8 mouse cellular contexts compared by ENCODE assay signal in genomic region chr7:3705911-3706310, GRCm38 (mm10). TPM values are rescaled to one million over a fixed set of nuclear protein-coding genes. Genes with fewer than 3 reads are reported as not detected.
DNase-seq lines count a peak whose midpoint lies in the region; ATAC-seq and TF ChIP-seq lines count a peak whose summit lies in the region.

No protein-coding gene starts in this region.

- peaks cover 2 to 34% of the 10 kb centered on the region in 2 experiments; a peak in 3 of 4 replicates for H3K4me1 ChIP-seq in CH12.LX (ENCODE audit: control insufficient read depth in 1 of 2, insufficient read depth in 2 of 2)
- H3K4me1 ChIP-seq in heart, embryonic 16.5 days (ENCODE audit: control insufficient read depth, insufficient read depth, low read length), result peaks cover 20% of the 10 kb centered on the region

- H3K9ac ChIP-seq in CH12.LX (ENCODE audit: insufficient read depth, low read depth), result peak overlapping the region; percentile 89
- H3K9ac ChIP-seq in heart, embryonic 16.5 days (ENCODE audit: low read length), result peak overlapping the region; percentile 89

- ATAC-seq in cerebellum, adult (ENCODE audit: insufficient number of reproducible peaks, low FRiP score, low TSS enrichment), result no peak
- ATAC-seq in heart, embryonic 16.5 days (replicated peaks; ENCODE audit: extremely low read depth, insufficient read depth, low FRiP score), result no peak

- peak overlapping the region; percentile 39 to 98 (median 86) for H3K4me3 ChIP-seq in CH12.LX (replicated peaks in 1 of 3; ENCODE audit: low read depth in 2 of 3, low read length in 2 of 3, poor library complexity in 1 of 3)
- peak overlapping the region; percentile 89 for H3K4me3 ChIP-seq in heart, embryonic 16.5 days (ENCODE audit: low read length)
- peak overlapping the region; percentile 87 for H3K4me3 ChIP-seq in macrophage (ENCODE audit: inconsistent target)

- no peak for TF ChIP-seq EP300 in CH12.LX (IDR thresholded peaks at IDR 0.05; ENCODE audit: low read length)

- no peaks in the 10 kb centered on the region for H3K27me3 ChIP-seq in CH12.LX (replicated peaks)
- H3K27me3 ChIP-seq in heart, embryonic 16.5 days (ENCODE audit: control insufficient read depth, insufficient read depth, low read length), result no peaks in the 10 kb centered on the region

- in situ Hi-C loops in CH12.LX (cut with MboI; ENCODE audit: low pct_ligation_motif_present, low pct_unique_long_range_greater_than_20kb, low sequenced_read_pairs), result no loop called here

- no peak for TF ChIP-seq RAD21 in CH12.LX (IDR thresholded peaks at IDR 0.05; ENCODE audit: low read depth, low read length)

- dilution Hi-C loops in CH12.LX (cut with MboI; ENCODE audit: extremely low pct_ligation_motif_present, extremely low pct_unique_long_range_greater_than_20kb, low sequenced_read_pairs), result no loop called here

- H3K4me2 ChIP-seq in CH12.LX (ENCODE audit: insufficient read depth, low read depth, poor library complexity, severe bottlenecking), result peak overlapping the region; percentile 69
- H3K4me2 ChIP-seq in heart, embryonic 16.5 days (ENCODE audit: low read depth, low read length), result peak overlapping the region; percentile 92

- peak overlapping the region; percentile 14 for H3K27ac ChIP-seq in CH12.LX (ENCODE audit: insufficient read depth, low read depth)
- H3K27ac ChIP-seq in heart, embryonic 16.5 days (ENCODE audit: low read length), result peak overlapping the region; percentile 1; the same call in 1 of the 2 replicates
- H3K27ac ChIP-seq in macrophage, result peak overlapping the region; percentile 90

- H3K79me2 ChIP-seq in CH12.LX (replicated peaks; ENCODE audit: control insufficient read depth, extremely low read depth, insufficient read depth, poor library complexity, severe bottlenecking), result peaks cover 30% of the 10 kb centered on the region
- peaks cover 24% of the 10 kb centered on the region for H3K79me2 ChIP-seq in macrophage (ENCODE audit: inconsistent target)

- WGBS in heart, embryonic 16.5 days, result 22% methylated on average over 6 of the region's 6 CpGs
- WGBS in macrophage (ENCODE audit: missing documents), result 26% methylated on average over 6 of the region's 6 CpGs

- no peak for TF ChIP-seq CTCF in CH12.LX (conservative IDR thresholded peaks at IDR 0.05 in 1 of 2, IDR thresholded peaks at IDR 0.05 in 1 of 2; ENCODE audit: low read depth in 2 of 2, low read length in 2 of 2)

- DNase-seq in cerebellum, adult 9-11 months, result peak; percentile 30
- peak; percentile 16 for DNase-seq in CH12.LX (ENCODE audit: extremely low read depth)
- DNase-seq in left cerebral cortex, postnatal 4 days, result no peak
- no peak for DNase-seq in right cerebral cortex, adult 2 months (ENCODE audit: low spot score in 2 of 2)
- DNase-seq in kidney, postnatal 4 days, result no peak

- H3K9me3 ChIP-seq in CH12.LX (replicated peaks; ENCODE audit: low read length), result no peaks in the 10 kb centered on the region
- no peaks in the 10 kb centered on the region for H3K9me3 ChIP-seq in heart, embryonic 16.5 days (replicated peaks; ENCODE audit: control insufficient read depth, low read length)

- no peak; the same call in none of the 2 replicates for TF ChIP-seq POLR2A in CH12.LX (IDR thresholded peaks at IDR 0.05; ENCODE audit: low read depth, low read length)

- intact Hi-C loops in left cerebral cortex, postnatal 4 days (cut with DNase I), result no loop called here

- H3K36me3 ChIP-seq in CH12.LX (replicated peaks in 1 of 2; ENCODE audit: control insufficient read depth in 1 of 2, insufficient read depth in 1 of 2, low read length in 1 of 2) (peaks cover 38 to 43% of the 10 kb centered on the region in 2 experiments), macrophage (ENCODE audit: inconsistent target) (no peaks in the 10 kb centered on the region)
- H3K36me3 ChIP-seq in heart, embryonic 16.5 days (ENCODE audit: control insufficient read depth, insufficient read depth), result peaks cover 30% of the 10 kb centered on the region

TF ChIP-seq in CH12.LX, 34 proteins besides CTCF, POLR2A, EP300 and RAD21:
- no peak for TF ChIP-seq ZNF384 (IDR thresholded peaks at IDR 0.05; ENCODE audit: low read depth, low read length)
- peak; percentile 21; the same call in 1 of the 2 replicates for TF ChIP-seq POLR2AphosphoS2 (IDR thresholded peaks at IDR 0.05; ENCODE audit: low read depth, low read length)
- TF ChIP-seq ETS1 (conservative IDR thresholded peaks at IDR 0.05; ENCODE audit: low read depth, low read length), result no peak

RNA-seq across cellular contexts. Expression of gene Rps9, which starts 2.1 kb away (rescaled TPM):
- 3,983 and 4,060 TPM in 2 replicates for total RNA-seq in CH12.LX (2012; rRNA removed)
- total RNA-seq in CH12.LX (2014; rRNA removed), result 5,460 and 5,555 TPM in 2 replicates
- polyA plus RNA-seq in CH12.LX (2012; ENCODE audit: insufficient read length, low read depth), result 2,959 and 3,329 TPM in 2 replicates
- 814 and 845 TPM in 2 replicates for polyA plus RNA-seq in heart, embryonic 16.5 days (2015; fragmentation: Nextera tagmentation; extraction: Ambion mirVana)
- 100 to 1,000 TPM; 101 to 576 (median 304) TPM for total RNA-seq in macrophage (2018; cell fraction: chromatin; rRNA removed)
- 1,000 to 10,000 TPM; 1,050 to 1,807 (median 1,316) TPM for total RNA-seq in macrophage (2018; cell fraction: cytosol; rRNA removed)
- total RNA-seq in macrophage (2018; cell fraction: nucleus; rRNA removed), result 100 to 1,000 TPM; 259 to 636 (median 352) TPM
- polyA plus RNA-seq in macrophage (2018), result 597 to 1,790 TPM (median 1,385 TPM) in 3 replicates
- total RNA-seq in left cerebral cortex, postnatal 4 days (2021), result 100 to 1,000 TPM; 693 to 718 TPM

RNA-seq across cellular contexts. Expression of gene Mboat7, which starts 12.6 kb away (rescaled TPM):
- total RNA-seq in CH12.LX (2012; rRNA removed) (21.7 and 22.3 TPM in 2 replicates), CH12.LX (2014; rRNA removed) (18.4 and 19.4 TPM in 2 replicates)
- polyA plus RNA-seq in CH12.LX (2012; ENCODE audit: insufficient read length, low read depth) (36.4 and 41.2 TPM in 2 replicates), macrophage (2018) (31.1 to 42.2 TPM (median 40.9 TPM) in 3 replicates)
- polyA plus RNA-seq in heart, embryonic 16.5 days (2015; fragmentation: Nextera tagmentation; extraction: Ambion mirVana), result 35.8 and 37.8 TPM in 2 replicates
- total RNA-seq in macrophage (2018; cell fraction: chromatin; rRNA removed), result 10 to 100 TPM; 10.6 to 49.7 (median 21.6) TPM
- total RNA-seq in macrophage (2018; cell fraction: cytosol; rRNA removed), result 10 to 100 TPM; 19.8 to 52.3 (median 32.5) TPM
- total RNA-seq in macrophage (2018; cell fraction: nucleus; rRNA removed), result 10 to 100 TPM; 25.0 to 66.8 (median 38.6) TPM
- 100 to 1,000 TPM; 132 to 147 TPM for total RNA-seq in left cerebral cortex, postnatal 4 days (2021)

RNA-seq across cellular contexts. Expression of gene Tsen34, which starts 13.2 kb away (rescaled TPM):
- total RNA-seq in CH12.LX (2012; rRNA removed), result 39.0 and 40.2 TPM in 2 replicates
- 26.9 and 34.8 TPM in 2 replicates for total RNA-seq in CH12.LX (2014; rRNA removed)
- polyA plus RNA-seq in CH12.LX (2012; ENCODE audit: insufficient read length, low read depth), result 23.1 and 24.3 TPM in 2 replicates
- 207 and 237 TPM in 2 replicates for polyA plus RNA-seq in heart, embryonic 16.5 days (2015; fragmentation: Nextera tagmentation; extraction: Ambion mirVana)
- total RNA-seq in macrophage (2018; cell fraction: chromatin; rRNA removed), result 10 to 100 TPM in 24 of 26 experiments, 1 to 10 TPM in 2; 8.2 to 50.8 (median 30.6) TPM
- total RNA-seq in macrophage (2018; cell fraction: cytosol; rRNA removed), result 10 to 100 TPM; 21.9 to 48.2 (median 37.9) TPM
- 10 to 100 TPM; 11.7 to 48.9 (median 26.5) TPM for total RNA-seq in macrophage (2018; cell fraction: nucleus; rRNA removed)
- polyA plus RNA-seq in macrophage (2018), result 16.8 to 42.4 TPM (median 42.3 TPM) in 3 replicates
- total RNA-seq in left cerebral cortex, postnatal 4 days (2021), result 100 to 1,000 TPM; 125 to 129 TPM

RNA-seq across cellular contexts. Expression of gene Pirb, which starts 14.3 kb away (rescaled TPM):
- total RNA-seq in CH12.LX (2012; rRNA removed) (1.7 and 2.8 TPM in 2 replicates), CH12.LX (2014; rRNA removed) (4.2 and 5.0 TPM in 2 replicates)
- polyA plus RNA-seq in CH12.LX (2012; ENCODE audit: insufficient read length, low read depth) (9.0 and 10.7 TPM in 2 replicates), macrophage (2018) (163 to 667 TPM (median 409 TPM) in 3 replicates)
- 0.76 and 1.3 TPM in 2 replicates for polyA plus RNA-seq in heart, embryonic 16.5 days (2015; fragmentation: Nextera tagmentation; extraction: Ambion mirVana)
- total RNA-seq in macrophage (2018; cell fraction: chromatin; rRNA removed), result 1,000 to 10,000 TPM in 22 of 26 experiments, 100 to 1,000 TPM in 4; 983 to 1,799 (median 1,306) TPM
- 100 to 1,000 TPM; 328 to 595 (median 441) TPM for total RNA-seq in macrophage (2018; cell fraction: cytosol; rRNA removed)
- 1,000 to 10,000 TPM in 17 of 26 experiments, 100 to 1,000 TPM in 9; 644 to 1,542 (median 1,089) TPM for total RNA-seq in macrophage (2018; cell fraction: nucleus; rRNA removed)
- under 1 TPM; 0.22 to 0.34 TPM for total RNA-seq in left cerebral cortex, postnatal 4 days (2021)

RNA-seq across cellular contexts. Expression of gene Tmc4, which starts 28.6 kb away (rescaled TPM):
- total RNA-seq in CH12.LX (2012; rRNA removed) (1.8 and 1.9 TPM in 2 replicates), CH12.LX (2014; rRNA removed) (0.56 and 1.9 TPM in 2 replicates)
- polyA plus RNA-seq in CH12.LX (2012; ENCODE audit: insufficient read length, low read depth) (4.0 and 4.6 TPM in 2 replicates), macrophage (2018) (0.28 to 2.0 TPM (median 0.70 TPM) in 3 replicates)
- 7.0 and 7.3 TPM in 2 replicates for polyA plus RNA-seq in heart, embryonic 16.5 days (2015; fragmentation: Nextera tagmentation; extraction: Ambion mirVana)
- total RNA-seq in macrophage (2018; cell fraction: chromatin; rRNA removed), result 10 to 100 TPM in 16 of 26 experiments, 1 to 10 TPM in 10; 3.3 to 25.9 (median 11.9) TPM
- 1 to 10 TPM in 7 of 26 experiments, under 1 TPM in 19; 0.33 to 2.0 (median 0.82) TPM for total RNA-seq in macrophage (2018; cell fraction: cytosol; rRNA removed)
- 10 to 100 TPM in 8 of 26 experiments, 1 to 10 TPM in 18; 2.2 to 21.0 (median 5.2) TPM for total RNA-seq in macrophage (2018; cell fraction: nucleus; rRNA removed)
- total RNA-seq in left cerebral cortex, postnatal 4 days (2021), result 1 to 10 TPM; 7.5 to 8.3 TPM

Comparison
In these comparisons a context has a peak if more than half of its experiments do, and no peak if none do; other contexts are left out.
1. DNase-seq: peak in cerebellum, adult 9-11 months (single experiment) and CH12.LX (single experiment); none in left cerebral cortex, postnatal 4 days (single experiment), right cerebral cortex, adult 2 months (0 of 2) and kidney, postnatal 4 days (0 of 2).
2. H3K27ac ChIP-seq: peak in every context shown above with its lines; median percentile 90 in macrophage; 14 in CH12.LX; 1 in heart, embryonic 16.5 days.
3. Peak in every context shown above with its lines, with median percentiles within 50 percentile points of each other: H3K4me3 ChIP-seq.